Mouse (Mus musculus) forebrain, embryonic 10.5 days (tissue): ENCODE measurements around the gene Syt2. TPM values are rescaled to one million over a fixed set of nuclear protein-coding genes. Genes with fewer than 3 reads are reported as not detected.
A peak's percentile ranks its signal among the peaks of the same experiment; 100 is the strongest.

Experiments
- DNase-seq: peaks from one replicate; pipeline ENCODE4 v3.0.0-alpha.2; 2017; ENCODE audit warnings: low spot score; ENCODE audit errors: extremely low spot score
- H3K27ac ChIP-seq: fragments of 300-500 bp; sonication (generic); 2 replicates; pipeline ENCODE4 v1.5.1; 2016; ENCODE audit warnings: mild to moderate bottlenecking
- H3K27me3 ChIP-seq: fragments of 300-500 bp; sonication (generic); 2 replicates; pipeline ENCODE4 v1.6.1; 2016; ENCODE audit warnings: mild to moderate bottlenecking; ENCODE audit not compliant: poor library complexity, severe bottlenecking
- H3K36me3 ChIP-seq: fragments of 300-500 bp; sonication (generic); replicated peaks from 2 replicates; pipeline ENCODE4 v1.6.1; 2016; ENCODE audit warnings: mild to moderate bottlenecking, moderate library complexity
- H3K4me1 ChIP-seq: fragments of 300-500 bp; sonication (generic); 2 replicates; pipeline ENCODE4 v1.6.1; 2016
- H3K4me3 ChIP-seq: fragments of 300-500 bp; sonication (generic); 2 replicates; pipeline ENCODE4 v1.5.1; 2016; ENCODE audit warnings: mild to moderate bottlenecking, moderate library complexity
- H3K9me3 ChIP-seq: fragments of 300-500 bp; sonication (generic); 2 replicates; pipeline ENCODE4 v1.6.1; 2016; ENCODE audit warnings: mild to moderate bottlenecking, moderate library complexity
- WGBS: fragments of 180-500 bp; shearing (Covaris S2); methylation state at CpG from one replicate; pipeline ENCODE4 v1.1.7; 2016; 5-methylcytosine and 5-hydroxymethylcytosine counted together
- polyA plus RNA-seq: library from polyadenylated mRNA; unstranded; fragments of >200 nt; fragmentation: Nextera tagmentation; extraction: Ambion mirVana; gene quantifications from 2 replicates; pipeline ENCODE4 v1.2.1, GENCODE M21; 2016

The Syt2 gene
- polyA plus RNA-seq, 1 experiment from 2014 or later: 0.95 TPM

DNA sequence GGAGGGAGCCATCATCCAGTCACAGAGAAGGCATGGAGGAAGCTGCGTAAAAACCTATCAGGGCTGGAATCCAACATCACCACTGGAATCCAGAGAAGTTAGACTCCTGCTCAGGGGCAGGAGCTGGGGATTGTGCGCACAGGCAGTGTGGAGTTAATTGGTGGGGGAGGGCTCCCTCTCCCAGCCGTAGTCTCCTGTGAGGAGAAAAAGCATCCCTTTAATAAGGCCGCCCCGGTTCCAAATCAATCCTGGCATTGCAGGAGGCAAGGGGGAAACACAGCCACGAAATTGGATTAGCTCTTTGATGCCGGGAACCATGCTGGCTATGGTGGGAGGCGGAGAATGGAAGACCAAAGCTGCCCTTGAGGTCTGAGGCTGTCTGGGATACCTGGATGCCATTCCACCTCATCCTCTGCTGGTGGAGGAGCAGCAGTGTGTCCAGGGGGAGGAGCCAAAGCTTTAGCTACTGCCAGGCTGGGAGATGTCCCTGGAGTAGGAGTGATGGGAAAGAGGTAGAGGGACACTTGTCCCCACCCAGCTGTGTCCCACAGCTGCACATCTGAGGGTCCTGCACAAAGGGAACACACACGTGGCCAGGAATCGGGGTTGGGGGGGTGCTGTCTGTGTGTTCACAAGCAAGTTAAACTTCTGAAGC is 7.3 kb downstream of the Syt2 start:
- H3K4me3 ChIP-seq: no peak overlapping the region

DNA sequence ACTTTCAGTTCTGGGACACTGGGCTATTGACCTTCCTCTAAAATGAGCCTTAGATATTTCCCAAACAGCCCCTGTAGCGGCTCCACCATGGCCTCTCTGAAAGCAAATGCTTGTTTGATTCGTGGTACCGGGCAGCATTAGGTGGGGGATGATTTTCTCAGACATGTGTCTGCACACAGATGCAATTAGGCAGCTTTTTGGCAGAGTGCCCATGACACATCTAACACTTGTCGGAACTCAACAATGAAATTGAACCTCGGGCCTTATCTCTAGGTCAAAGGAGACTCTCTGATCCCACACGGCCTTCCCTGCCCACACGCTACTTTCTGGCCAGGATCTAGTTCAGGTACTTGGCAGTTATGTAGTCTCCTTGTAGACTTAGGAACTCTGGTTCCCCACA is 12.4 kb downstream of the Syt2 start:
- H3K9me3 ChIP-seq: no peaks in the 10 kb centered on the region
- no peak overlapping the region for H3K27ac ChIP-seq
- H3K36me3 ChIP-seq: no peaks in the 10 kb centered on the region
- WGBS: 91% methylated on average over 7 of the region's 7 CpGs
- DNase-seq: no peak
- peaks cover 43% of the 10 kb centered on the region for H3K27me3 ChIP-seq
- no peak overlapping the region for H3K4me3 ChIP-seq
- H3K4me1 ChIP-seq: peaks cover 6% of the 10 kb centered on the region

More for the DNA sequence above, 7.3 kb downstream of the Syt2 start:
- Histone ChIP-seq H3K27ac (peak overlapping the region; percentile 22; the same call in 1 of the 2 replicates), H3K4me1 (peaks cover 31% of the 10 kb centered on the region), H3K27me3 (peaks cover 88% of the 10 kb centered on the region), H3K9me3 (no peaks in the 10 kb centered on the region), H3K36me3 (no peaks in the 10 kb centered on the region)
- WGBS: 10% methylated on average over 10 of the region's 10 CpGs
- DNase-seq: no peak

DNA sequence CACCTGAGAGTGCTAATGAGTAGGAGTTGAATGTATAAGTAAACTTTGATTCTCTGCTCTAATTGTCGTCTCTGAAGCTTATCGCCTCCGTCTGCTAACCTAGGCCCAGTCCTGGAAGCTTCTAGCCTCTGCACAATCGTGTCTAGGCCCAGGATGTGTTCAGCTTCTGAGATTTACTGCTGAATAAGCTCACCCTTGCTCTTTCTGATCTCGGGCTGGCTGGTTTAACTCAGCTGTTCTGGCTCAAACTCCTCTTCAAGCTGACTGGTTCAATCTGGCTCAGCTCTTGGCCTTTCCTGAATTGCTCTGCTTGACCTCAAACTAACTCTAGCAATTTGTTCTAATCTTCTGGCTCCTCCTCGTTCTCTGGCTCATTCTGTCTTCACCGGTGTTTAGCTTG is 13.7 kb downstream of the Syt2 start:
- Histone ChIP-seq H3K27ac (no peak overlapping the region), H3K9me3 (no peaks in the 10 kb centered on the region), H3K4me3 (no peak overlapping the region), H3K27me3 (peaks cover 31% of the 10 kb centered on the region), H3K36me3 (no peaks in the 10 kb centered on the region), H3K4me1 (no peaks in the 10 kb centered on the region)
- WGBS: 77% methylated on average over 7 of the region's 7 CpGs
- no peak for DNase-seq

DNA sequence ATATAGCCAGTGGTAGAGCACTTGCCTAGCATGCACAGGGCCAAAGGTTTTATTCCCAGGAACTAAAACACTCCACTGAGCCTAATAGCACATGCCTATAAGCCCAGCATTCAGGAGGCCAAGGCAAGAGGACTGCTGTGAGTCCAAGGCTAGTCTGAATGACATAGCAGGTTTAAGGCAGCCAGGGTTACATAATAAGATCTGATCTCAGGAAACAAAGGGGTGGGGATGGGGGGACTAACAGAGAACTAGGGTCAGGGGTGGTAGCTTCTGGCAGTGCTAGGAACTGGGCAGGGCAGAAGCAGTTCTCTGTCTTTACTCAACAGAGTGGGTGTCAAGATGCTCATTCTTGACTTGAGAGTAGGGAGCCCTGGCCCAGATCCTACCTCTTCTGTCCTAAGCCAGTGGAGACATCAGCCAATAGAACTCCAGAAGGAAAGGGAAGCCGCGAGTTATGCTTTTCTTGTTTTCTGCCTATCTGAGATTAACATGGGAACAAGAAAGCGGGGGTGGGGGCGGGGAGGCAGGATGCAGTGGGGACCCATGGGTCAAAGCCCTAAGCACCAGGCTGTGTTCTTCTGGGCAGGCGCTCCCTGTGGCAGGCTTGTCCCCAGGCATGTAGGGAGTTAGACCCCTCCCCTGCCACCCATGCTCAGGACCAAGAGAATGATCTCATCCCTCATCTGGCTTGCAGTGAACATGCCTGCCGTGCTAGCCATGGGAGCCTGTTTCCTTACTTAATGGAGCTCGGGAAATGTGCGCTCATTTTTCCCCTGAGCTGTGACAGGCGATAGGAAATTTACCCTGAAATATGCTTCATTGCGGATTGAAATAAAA is 25.0 kb downstream of the Syt2 start:
- WGBS: 85% methylated on average over 10 of the region's 10 CpGs
- H3K4me1 ChIP-seq: no peaks in the 10 kb centered on the region; the same call in 1 of the 2 replicates
- H3K9me3 ChIP-seq: no peaks in the 10 kb centered on the region
- DNase-seq: no peak
- no peak overlapping the region for H3K4me3 ChIP-seq
- H3K27ac ChIP-seq: no peak overlapping the region
- H3K36me3 ChIP-seq: no peaks in the 10 kb centered on the region
- H3K27me3 ChIP-seq: 0 out of 2 replicates have a peak, but pooled peaks cover 4% of the 10 kb centered on the region

DNA sequence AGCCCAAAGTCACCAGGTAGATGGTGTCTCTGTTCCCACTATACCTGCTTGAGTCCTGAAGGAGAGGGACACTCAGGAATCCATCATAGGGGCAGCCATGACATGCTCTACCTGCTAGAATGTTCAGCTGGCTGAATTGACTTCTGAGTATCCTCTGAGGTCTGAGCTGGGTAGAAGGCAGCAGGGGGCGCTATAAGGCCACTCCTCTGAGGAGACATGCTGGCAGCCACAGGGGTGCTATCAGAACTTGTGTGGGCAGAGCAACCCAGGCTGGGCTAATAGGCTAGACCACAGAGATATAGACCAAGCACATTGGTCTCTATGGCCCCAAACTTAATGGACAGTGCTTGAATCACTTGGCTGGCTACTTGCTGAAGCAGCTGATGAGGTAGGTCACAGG is 27.8 kb downstream of the Syt2 start:
- Histone ChIP-seq H3K4me1 (no peaks in the 10 kb centered on the region; the same call in 1 of the 2 replicates), H3K9me3 (no peaks in the 10 kb centered on the region), H3K36me3 (no peaks in the 10 kb centered on the region), H3K27ac (no peak overlapping the region), H3K27me3 (peaks cover 4% of the 10 kb centered on the region; the same call in 1 of the 2 replicates), H3K4me3 (no peak overlapping the region)
- no peak for DNase-seq
- 15% methylated on average over 1 of the region's 1 CpGs for WGBS

DNA sequence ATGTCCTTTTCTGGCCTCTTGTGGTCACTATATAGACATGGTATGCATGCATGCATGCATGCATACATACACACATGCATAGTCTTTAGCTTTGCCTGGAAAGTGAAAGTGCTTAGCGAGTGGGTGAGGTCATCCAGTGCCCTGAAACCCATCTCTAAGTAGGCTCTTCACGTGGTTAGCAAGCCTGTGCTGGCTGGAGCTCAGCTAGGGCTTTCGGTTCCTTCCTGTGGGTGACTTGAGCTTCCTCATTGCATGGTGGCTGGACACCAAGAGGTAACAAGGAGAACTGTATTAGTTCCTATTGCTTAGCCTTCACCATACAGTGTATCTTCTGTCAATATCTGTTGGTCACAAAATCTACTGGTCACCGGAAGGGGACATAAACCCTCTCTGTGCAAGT is 33.0 kb downstream of the Syt2 start:
- no peaks in the 10 kb centered on the region for H3K36me3 ChIP-seq
- no peaks in the 10 kb centered on the region; the same call in 1 of the 2 replicates for H3K4me1 ChIP-seq
- no peaks in the 10 kb centered on the region for H3K9me3 ChIP-seq
- WGBS: 79% methylated on average over 4 of the region's 4 CpGs
- no peak overlapping the region for H3K4me3 ChIP-seq
- H3K27ac ChIP-seq: no peak overlapping the region
- DNase-seq: no peak
- H3K27me3 ChIP-seq: peaks cover 16% of the 10 kb centered on the region; the same call in 1 of the 2 replicates

DNA sequence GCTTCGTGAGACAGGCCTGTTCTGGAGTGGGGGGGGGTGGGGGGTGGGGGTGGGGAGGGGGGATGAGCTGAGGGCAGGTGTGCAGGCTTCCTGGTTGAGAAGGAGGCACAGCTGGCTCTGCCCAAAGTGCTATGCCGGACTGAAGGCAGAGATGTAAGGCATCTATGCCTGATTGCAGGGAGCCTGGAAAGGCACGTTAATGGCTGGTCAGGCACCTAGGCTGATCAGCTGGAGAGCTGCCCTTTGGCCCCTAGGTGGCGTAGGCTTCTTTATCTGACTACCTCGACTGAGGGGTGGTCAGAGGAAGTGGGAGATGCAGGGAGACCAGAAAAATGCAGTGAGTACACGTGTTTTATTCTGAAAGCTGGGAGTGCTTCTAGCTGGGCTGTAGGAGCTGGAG is 34.1 kb downstream of the Syt2 start:
- WGBS: 22% methylated on average over 6 of the region's 6 CpGs
- peaks cover 16% of the 10 kb centered on the region; the same call in 1 of the 2 replicates for H3K27me3 ChIP-seq
- H3K9me3 ChIP-seq: no peaks in the 10 kb centered on the region
- H3K4me3 ChIP-seq: no peak overlapping the region
- no peaks in the 10 kb centered on the region for H3K36me3 ChIP-seq
- no peak for DNase-seq
- no peaks in the 10 kb centered on the region for H3K4me1 ChIP-seq
- H3K27ac ChIP-seq: no peak overlapping the region

DNA sequence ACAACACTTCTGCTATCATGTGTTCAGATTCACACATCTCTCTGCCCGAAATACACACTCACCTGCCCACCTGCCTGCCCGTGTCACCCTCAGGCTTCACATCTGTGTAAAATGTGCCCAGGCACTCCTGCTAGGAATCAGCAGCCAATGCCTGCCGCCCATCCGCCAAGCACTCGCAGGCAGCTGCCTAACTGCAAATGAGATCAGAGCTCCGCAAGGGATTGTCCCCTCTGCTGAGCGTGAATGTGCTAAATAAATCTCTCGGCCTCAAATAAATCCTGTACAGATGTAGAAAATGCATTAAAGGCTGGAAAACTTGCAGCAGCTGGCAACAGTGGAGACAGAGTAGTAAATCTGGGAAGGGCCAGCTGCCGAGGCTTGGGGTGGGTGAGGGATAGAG is 36.0 kb downstream of the Syt2 start:
- no peak for DNase-seq
- Histone ChIP-seq H3K9me3 (no peaks in the 10 kb centered on the region), H3K4me1 (no peaks in the 10 kb centered on the region), H3K36me3 (no peaks in the 10 kb centered on the region), H3K27ac (no peak overlapping the region), H3K4me3 (no peak overlapping the region), H3K27me3 (peaks cover 21% of the 10 kb centered on the region; the same call in 1 of the 2 replicates)
- 72% methylated on average over 9 of the region's 9 CpGs for WGBS

DNA sequence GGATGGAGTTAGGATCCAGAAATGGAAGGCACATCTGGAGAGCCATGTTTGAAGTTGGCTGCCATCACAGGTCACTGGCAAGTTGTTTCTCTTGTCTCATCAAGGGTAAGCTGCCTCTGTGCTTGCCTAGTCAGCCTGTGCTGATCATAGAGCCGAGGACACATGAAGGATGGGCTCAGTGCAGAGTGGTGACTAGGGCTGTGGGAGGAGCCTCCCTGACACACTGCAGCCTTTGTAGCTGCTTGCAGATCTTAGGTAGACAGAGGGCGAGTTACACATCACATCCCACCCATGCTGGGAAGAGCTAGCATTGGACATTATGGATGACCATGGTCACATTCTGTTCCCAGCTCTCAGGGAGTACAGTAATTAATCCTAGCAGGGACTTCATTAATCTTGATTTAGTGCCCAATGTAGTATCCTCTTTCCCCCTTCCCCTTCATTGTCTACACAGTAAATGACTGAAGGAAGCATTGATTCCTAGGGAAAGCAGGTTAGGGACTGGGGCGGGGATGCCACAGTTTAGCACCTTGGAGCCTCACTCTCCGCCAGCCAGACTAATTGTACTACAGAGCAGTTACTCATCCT is 40.5 kb downstream of the Syt2 start:
- no peaks in the 10 kb centered on the region for H3K36me3 ChIP-seq
- DNase-seq: no peak
- no peak overlapping the region for H3K27ac ChIP-seq
- peaks cover 12% of the 10 kb centered on the region; the same call in 1 of the 2 replicates for H3K27me3 ChIP-seq
- H3K4me1 ChIP-seq: no peaks in the 10 kb centered on the region
- no peaks in the 10 kb centered on the region for H3K9me3 ChIP-seq
- 75% methylated on average over 4 of the region's 4 CpGs for WGBS
- no peak overlapping the region for H3K4me3 ChIP-seq

DNA sequence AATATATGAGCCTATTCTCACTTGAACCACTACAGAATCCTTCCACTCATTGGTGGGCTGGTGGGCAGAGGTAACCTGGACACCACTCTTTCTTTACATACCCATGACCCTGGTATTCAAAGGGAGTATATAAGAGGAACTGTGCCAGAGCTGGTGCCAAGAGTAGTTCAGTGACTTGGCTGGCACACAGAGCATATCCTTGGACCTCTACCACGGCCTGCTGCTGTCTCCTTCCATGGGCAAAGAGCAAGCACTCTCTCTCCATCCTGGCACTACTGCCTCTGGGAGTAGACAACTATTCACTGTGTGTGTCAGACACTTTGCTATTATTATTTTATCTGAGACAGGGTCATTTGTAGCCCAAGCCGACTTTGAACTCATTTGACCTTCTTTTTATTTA is 49.8 kb downstream of the Syt2 start:
- Histone ChIP-seq H3K9me3 (no peaks in the 10 kb centered on the region), H3K36me3 (no peaks in the 10 kb centered on the region)
- WGBS: 86% methylated on average over 2 of the region's 2 CpGs

DNA sequence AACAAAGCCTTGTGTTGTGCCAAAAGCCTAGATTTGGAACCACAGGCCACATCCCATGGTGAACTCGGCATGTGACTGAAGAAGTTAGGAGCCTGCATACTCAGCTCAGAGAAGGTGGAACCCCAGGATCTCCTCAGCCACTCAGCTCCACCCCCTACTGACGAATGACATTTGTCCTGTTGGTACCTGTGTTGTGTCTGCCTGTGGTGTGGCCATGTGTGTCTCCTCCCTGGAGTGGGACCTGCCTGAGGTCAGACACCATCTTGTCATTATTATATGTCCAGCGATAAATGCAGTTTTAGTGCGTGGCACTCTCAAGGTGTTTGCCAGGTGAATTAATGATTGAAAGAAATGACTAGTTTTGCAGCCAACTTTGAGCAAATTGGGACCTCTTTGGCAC is 50.6 kb downstream of the Syt2 start:
- Histone ChIP-seq H3K36me3 (no peaks in the 10 kb centered on the region), H3K9me3 (no peaks in the 10 kb centered on the region), H3K4me3 (no peak overlapping the region), H3K4me1 (peaks cover 24% of the 10 kb centered on the region), H3K27me3 (peaks cover 29% of the 10 kb centered on the region), H3K27ac (no peak overlapping the region)
- WGBS: 87% methylated on average over 4 of the region's 4 CpGs
- DNase-seq: no peak

More for the DNA sequence above, 49.8 kb downstream of the Syt2 start:
- peaks cover 21% of the 10 kb centered on the region for H3K27me3 ChIP-seq
- peaks cover 22% of the 10 kb centered on the region for H3K4me1 ChIP-seq
- no peak overlapping the region for H3K4me3 ChIP-seq
- no peak for DNase-seq
- H3K27ac ChIP-seq: no peak overlapping the region

DNA sequence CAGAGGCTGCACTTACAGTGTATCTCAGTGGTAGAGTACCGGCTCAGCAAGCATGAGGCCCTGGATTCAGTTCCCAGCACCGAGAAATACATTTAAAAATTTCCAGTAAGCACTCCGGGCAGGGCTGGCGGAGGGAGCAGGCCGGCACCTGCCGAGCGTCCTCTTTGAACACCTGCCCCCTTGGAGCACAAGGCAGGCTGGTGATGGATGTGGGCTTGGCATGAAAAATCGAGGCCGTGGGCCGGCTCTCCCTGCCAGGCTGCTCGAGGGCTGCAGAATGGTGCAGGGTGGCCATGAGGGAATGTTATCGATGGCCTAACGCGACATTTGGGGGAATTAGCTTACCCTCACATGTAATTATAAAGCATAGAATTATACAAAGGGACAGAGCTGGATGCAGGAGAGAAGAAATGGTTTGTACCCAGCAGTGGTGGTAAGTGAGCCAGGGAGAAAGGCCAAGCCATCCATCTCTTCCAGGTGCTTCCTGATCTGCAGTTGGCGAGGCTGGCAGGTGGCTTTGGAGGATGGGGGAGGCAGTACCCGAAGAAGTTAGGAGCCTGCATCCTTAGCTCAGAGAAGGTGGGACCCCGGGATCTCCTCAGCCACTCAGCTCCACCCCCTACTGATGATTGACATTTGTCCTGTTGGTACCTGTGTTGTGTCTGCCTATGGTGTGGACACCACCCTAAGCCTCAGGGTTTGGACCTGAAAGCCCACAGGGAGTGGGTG is 51.2 kb downstream of the Syt2 start:
- Histone ChIP-seq H3K27me3 (peaks cover 34% of the 10 kb centered on the region), H3K9me3 (no peaks in the 10 kb centered on the region), H3K27ac (no peak overlapping the region), H3K4me3 (no peak overlapping the region), H3K36me3 (no peaks in the 10 kb centered on the region), H3K4me1 (peaks cover 26% of the 10 kb centered on the region)
- no peak for DNase-seq
- 88% methylated on average over 17 of the region's 17 CpGs for WGBS
